Mouse (Mus musculus): ENCODE data around the gene Nek3.

GRCm38 (mm10) chr8:22199481-22199880 lies 33.2 kb upstream of the Nek3 start:
- no peak for TF ChIP-seq CTCF (conservative IDR thresholded peaks at IDR 0.05 in 1 of 2, IDR thresholded peaks at IDR 0.05 in 1 of 2; ENCODE audit: low read depth in 2 of 2, low read length in 2 of 2)
- no peak for TF ChIP-seq MAX (IDR thresholded peaks at IDR 0.05; ENCODE audit: low read length)
- no peak for TF ChIP-seq CHD2 (IDR thresholded peaks at IDR 0.05; ENCODE audit: low read length)
- TF ChIP-seq EP300 (IDR thresholded peaks at IDR 0.05; ENCODE audit: low read length): no peak
- TF ChIP-seq USF1 (IDR thresholded peaks at IDR 0.05; ENCODE audit: low read depth, low read length): no peak
- no peak for TF ChIP-seq POLR2A (IDR thresholded peaks at IDR 0.05; ENCODE audit: low read depth, low read length)
- no peak for TF ChIP-seq MAZ (IDR thresholded peaks at IDR 0.05; ENCODE audit: low read depth, low read length)
- no peak for TF ChIP-seq SIN3A (IDR thresholded peaks at IDR 0.05; ENCODE audit: low read length)
- TF ChIP-seq ETS1 (conservative IDR thresholded peaks at IDR 0.05; ENCODE audit: low read depth, low read length): no peak
- TF ChIP-seq E2F4 (IDR thresholded peaks at IDR 0.05; ENCODE audit: insufficient replicate concordance, low read depth, low read length): no peak
- TF ChIP-seq MEF2A (IDR thresholded peaks at IDR 0.05; ENCODE audit: borderline replicate concordance, low read depth, low read length): no peak
- TF ChIP-seq ELF1 (IDR thresholded peaks at IDR 0.05; ENCODE audit: low read depth, low read length): no peak
- no peak for TF ChIP-seq JUN (IDR thresholded peaks at IDR 0.05; ENCODE audit: insufficient read depth, low read depth, low read length)
- no peak for TF ChIP-seq NELFE (IDR thresholded peaks at IDR 0.05; ENCODE audit: low read depth, low read length)
